Mouse (Mus musculus) heart, postnatal 25 days (tissue): ENCODE measurements around the gene Sfrp4. TPM values are rescaled to one million over a fixed set of nuclear protein-coding genes. Genes with fewer than 3 reads are reported as not detected.

Experiments
- DNase-seq: peaks from one replicate; pipeline ENCODE4 v3.0.0; 2022; ENCODE audit warnings: low spot score
- intact Hi-C: fragments of 180-260 bp; cut with DNase I; formaldehyde crosslinking; loops from one replicate; pipeline ENCODE4 v1.15.1; 2025
- total RNA-seq, 2 experiments: library from RNA; stranded (reverse); gene quantifications; 2 replicates each; pipeline ENCODE4 v1.2.3; 2021

The Sfrp4 gene
- total RNA-seq, 2 experiments from 2014 or later: 0.31 TPM; not detected in 1

DNA sequence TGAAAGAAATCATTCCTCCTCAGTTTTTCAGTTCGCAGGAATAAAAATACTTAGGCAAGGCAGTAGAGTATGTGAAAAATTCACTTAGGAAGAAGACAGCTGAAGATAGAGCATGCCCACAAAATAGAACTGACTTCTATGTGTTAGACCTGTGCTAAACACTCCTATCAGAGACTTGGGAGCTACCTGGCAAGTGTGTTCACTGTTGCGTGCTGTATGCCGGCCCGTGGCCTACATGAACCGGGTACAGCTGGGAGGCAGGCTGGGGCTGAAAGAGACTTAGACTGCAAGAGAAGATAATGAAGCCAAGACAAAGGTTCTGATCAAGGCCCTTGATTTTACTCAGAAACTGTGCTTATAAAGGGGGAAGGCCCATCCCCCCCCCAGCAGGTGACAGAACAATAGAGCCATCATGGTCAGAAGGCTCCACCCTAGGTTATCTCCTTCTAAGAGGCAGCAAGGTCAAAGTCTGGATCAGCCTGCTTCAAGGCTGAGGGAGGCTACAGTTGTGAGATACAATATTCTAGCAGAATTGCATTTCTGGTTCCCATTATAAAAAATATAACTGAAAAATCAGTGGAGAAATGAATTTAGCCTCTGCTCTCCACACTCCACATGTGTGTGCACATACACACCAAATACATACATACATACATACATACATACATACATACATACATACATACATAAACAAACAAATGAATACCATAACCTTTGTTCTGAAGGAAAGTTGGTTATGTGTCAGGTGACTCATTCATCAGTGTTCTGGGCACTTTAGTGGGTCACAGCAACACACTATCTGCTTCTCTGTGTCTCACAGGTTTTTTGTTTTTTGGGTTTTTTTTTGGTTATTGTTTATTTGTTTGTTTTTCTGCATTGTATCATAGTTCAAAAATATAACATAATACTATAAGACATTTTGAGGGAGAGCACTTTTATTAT, 8.1 kb downstream of the Sfrp4 start:
- intact Hi-C loops: no loop called here
- DNase-seq: no peak

GRCm38 (mm10) chr13:19636131-19636530, 13.2 kb downstream of the Sfrp4 start:
- intact Hi-C loops: loop anchor here (2.0 kb wide), 1 partner anchor 271 kb away; no protein-coding TSS in a partner anchor
- no peak for DNase-seq

DNA sequence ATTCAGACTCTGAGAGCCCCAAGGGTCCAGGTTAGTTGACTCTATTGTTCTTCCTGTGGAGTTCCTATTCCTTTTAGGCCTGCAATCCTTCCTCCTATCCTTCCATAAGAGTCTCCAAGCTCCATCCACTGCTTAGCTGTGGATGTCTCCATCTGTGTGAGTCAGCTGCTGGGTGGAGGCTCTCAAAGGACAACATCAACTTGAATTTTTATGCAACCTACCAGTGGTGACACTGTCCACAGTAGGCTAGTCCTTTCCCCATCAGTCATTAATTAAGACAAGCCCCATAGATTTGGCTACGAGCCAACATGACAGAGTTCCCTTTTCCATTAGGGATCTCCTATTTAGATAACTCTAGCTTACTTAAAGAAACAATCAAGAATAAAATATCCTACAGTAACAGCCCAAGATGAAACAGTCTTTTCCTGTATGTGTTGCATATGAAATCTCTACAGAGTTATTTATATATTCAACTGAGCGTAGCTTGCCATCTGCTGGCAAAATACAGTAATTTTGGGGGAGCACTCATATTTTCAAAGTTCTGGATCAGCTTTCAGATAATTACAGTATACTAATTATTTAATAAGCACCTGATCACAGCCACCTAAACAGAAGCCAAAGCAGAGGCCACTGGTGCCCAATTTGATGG, 17.4 kb downstream of the Sfrp4 start:
- no peak for DNase-seq
- intact Hi-C loops: no loop called here

- DNase-seq: no peak
- intact Hi-C loops: no loop called here
Observed at GRCm38 (mm10) chr13:19643519-19643918, 20.6 kb downstream of the Sfrp4 start.

DNA sequence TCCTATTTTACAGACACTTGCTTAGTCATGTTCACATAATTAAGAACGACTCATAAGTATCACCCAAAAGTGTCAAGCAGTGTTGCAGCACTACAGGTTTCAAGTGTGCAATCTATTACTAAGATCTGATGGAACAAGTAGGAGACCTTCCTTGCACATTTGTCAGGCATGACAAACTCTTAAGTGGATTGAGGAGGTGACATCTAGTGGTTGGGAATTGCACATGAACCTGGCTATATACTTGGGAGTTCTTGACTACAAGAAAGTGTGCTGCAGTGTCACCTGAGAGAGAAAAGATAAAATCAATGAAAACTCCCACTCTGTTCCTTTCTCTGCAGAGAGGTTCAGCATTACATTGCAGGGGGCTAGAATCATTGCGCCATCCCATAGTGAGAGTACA, 21.3 kb downstream of the Sfrp4 start:
- no peak for DNase-seq
- intact Hi-C loops: no loop called here

DNA sequence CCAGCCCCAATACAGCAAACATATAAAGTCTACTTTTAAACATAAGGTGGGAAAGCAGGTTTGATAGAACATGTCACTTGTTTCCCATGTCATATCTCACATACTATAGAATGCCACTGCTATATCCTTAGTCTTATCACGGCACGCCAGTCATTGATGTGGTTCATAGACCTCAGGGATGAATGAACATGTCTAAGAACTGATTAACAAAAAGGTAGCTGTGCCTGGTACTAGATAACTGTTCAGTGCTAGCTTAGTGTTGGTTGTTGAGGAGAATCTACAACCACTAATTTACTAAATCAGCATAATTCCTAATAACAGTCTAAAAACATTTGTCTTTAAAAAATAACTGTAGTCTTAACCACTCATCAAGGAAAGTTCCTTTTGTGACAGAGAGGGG, 26.9 kb downstream of the Sfrp4 start:
- no peak for DNase-seq
- intact Hi-C loops: no loop called here

DNA sequence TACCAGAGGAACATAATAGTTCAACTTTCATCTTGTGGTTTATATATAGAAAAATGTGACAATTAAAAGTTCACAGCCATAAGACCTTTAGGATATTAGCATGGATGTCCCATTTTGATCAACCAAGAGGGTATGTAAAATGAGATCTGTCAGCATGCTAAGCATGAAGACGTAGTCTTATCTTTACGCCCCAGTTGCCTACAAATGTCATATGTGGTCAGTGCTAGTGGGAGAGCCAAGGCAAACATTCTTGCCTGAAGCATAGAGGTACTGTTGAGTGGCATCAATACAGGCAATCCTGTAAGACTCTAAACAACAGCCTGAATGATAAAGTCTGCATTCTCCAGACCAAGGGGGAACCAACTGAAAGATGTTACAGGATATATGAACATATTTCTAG, 29.5 kb downstream of the Sfrp4 start:
- DNase-seq: no peak
- intact Hi-C loops: no loop called here

DNA sequence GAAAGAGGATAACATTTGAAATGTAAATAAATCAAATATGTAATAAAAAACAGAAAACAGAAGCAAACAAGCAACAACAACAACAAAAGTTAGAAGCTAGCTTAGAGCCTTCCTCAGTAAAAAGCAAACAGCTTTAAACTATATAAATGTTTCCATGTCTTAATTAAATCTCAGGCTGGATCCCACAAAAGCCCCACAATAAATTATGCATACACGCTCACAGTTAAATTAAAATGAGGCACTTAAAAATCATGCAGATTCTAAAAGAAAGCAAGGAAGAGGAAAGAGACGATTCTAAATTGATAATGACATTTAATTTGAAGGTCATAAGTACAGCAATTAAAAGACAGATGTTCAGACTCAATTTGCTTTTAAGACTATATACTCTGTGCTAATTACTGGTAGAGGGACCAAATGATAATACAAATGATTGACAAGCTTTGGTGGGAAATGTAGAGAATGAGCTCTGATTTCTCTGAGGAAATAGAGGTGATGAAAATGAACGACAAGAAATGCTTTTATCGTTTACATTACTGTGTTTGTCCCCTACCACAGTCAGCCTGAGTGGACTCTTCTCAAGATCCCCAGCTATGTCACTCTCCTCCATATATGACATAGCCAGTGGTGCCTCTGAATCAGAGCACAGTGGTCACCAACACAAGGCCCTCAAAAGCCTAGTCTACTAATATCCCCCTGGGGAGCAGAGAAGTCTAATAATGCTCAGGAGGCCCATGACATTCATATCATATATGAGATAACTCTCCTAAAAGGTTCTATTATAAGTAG, 45.6 kb downstream of the Sfrp4 start:
- intact Hi-C loops: no loop called here
- DNase-seq: no peak

DNA sequence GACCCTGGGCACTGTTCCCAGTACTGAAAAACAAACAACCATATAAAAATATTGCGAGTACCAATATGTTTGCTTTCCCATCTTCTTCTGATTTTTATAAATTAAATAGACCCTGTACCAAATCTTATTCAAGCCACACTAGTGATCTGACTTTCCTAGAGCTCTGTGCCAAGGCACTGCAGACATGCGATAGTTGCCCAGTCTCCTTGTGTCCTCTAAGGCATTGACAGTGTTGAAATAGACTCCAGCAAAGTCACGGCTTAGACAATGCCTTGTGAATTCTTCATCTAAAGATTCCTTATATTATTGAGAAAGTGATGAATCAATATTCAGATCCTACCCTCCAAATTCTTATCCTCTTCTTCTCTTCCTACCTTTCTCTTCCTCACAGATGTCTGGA, 51.1 kb downstream of the Sfrp4 start:
- intact Hi-C loops: no loop called here

DNA sequence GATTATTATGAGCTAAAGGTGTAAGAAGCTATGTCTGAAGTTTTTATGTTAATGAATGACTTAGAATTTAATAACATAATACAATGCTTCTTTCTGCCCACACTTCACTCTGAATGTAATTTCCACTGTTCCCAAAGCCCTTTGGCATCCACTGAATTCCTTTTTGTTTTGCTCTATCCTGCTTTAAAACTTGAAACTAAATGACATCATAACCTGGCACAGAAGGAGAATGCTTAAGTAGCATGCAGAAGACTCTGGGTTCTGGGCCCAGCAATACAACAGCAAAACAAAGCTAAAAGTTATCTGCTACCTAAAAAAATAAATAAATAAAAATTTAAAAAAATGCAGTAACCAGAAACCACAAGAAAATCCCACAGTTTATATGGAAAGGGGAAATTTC, 51.7 kb downstream of the Sfrp4 start:
- no peak for DNase-seq
- intact Hi-C loops: no loop called here

More for the DNA sequence above, 51.1 kb downstream of the Sfrp4 start:
- no peak for DNase-seq

Other genes starting within 250 kb of the Sfrp4 start
- gene Stard3nl, start 227.3 kb upstream of the Sfrp4 start, total RNA-seq: 10 to 100 TPM; 15.0 to 16.6 TPM
- 10 to 100 TPM; 13.7 to 17.9 TPM for gene Epdr1, start 3.2 kb upstream of the Sfrp4 start, total RNA-seq
- gene Nme8, start 74.7 kb downstream of the Sfrp4 start, total RNA-seq: not detected
- under 1 TPM in 1 of 2 experiments, not detected in 1; 0.16 TPM for gene Gpr141, start 201.2 kb downstream of the Sfrp4 start, total RNA-seq